Mouse (Mus musculus) ES-Bruce4 (cell line): ENCODE results near the gene Lrba.

Experiments used
- CTCF ChIP-seq: IDR thresholded peaks from one replicate; pipeline ENCODE4 v1.8.1; 2011; ENCODE audit warnings: low read depth, low read length
- POLR2A ChIP-seq: IDR thresholded peaks from one replicate; pipeline ENCODE4 v1.8.1; 2011; ENCODE audit warnings: low read length; ENCODE audit not compliant: insufficient read depth

- TF ChIP-seq POLR2A (no peak), CTCF (no peak)
Measured at GRCm38 (mm10) chr3:86754178-86754577, 529.7 kb downstream of the Lrba start.
